Mouse (Mus musculus): Measurements from ENCODE around the gene Cyth1. TPM values are rescaled to one million over a fixed set of nuclear protein-coding genes. Genes with fewer than 3 reads are reported as not detected.

The Cyth1 gene
- polyA plus RNA-seq, 1 experiment from 2014 or later = 13.1 TPM

- Histone ChIP-seq H3K4me1 (replicated peaks; ENCODE audit: control insufficient read depth, insufficient read depth) (peaks cover 15% of the 10 kb centered on the region), H3K27ac (replicated peaks) (peak overlapping the region; percentile 82), H3K4me3 (ENCODE audit: low read depth, low read length) (no peak overlapping the region), H3K9me3 (ENCODE audit: control insufficient read depth, low read length) (no peaks in the 10 kb centered on the region), H3K9ac (ENCODE audit: low read length) (peak overlapping the region; percentile 24), H3K4me2 (replicated peaks; ENCODE audit: low read depth) (peak overlapping the region; percentile 33), H3K36me3 (ENCODE audit: control insufficient read depth, insufficient read depth, low read length) (no peaks in the 10 kb centered on the region), H3K27me3 (ENCODE audit: control insufficient read depth, insufficient read depth, low read length) (no peaks in the 10 kb centered on the region)
- no peak for TF ChIP-seq EP300 (optimal IDR thresholded peaks at IDR 0.05)
- ATAC-seq (ENCODE audit: low FRiP score, low TSS enrichment) (peak; percentile 51), DNase-seq (ENCODE audit: low spot score) (no peak)
- WGBS = 36% methylated on average over 10 of the region's 10 CpGs
Observed at GRCm38 (mm10) chr11:118211749-118212635, 36.4 kb downstream of the Cyth1 start.

GRCm38 (mm10) chr11:118210962-118211361, 37.4 kb downstream of the Cyth1 start:
- WGBS = 55% methylated on average over 5 of the region's 5 CpGs
- DNase-seq (ENCODE audit: low spot score) (peak; percentile 35), ATAC-seq (ENCODE audit: low FRiP score, low TSS enrichment) (peak; percentile 12; the same call in 1 of the 2 replicates)
- peaks cover 12% of the 10 kb centered on the region for H3K4me1 ChIP-seq (replicated peaks; ENCODE audit: control insufficient read depth, insufficient read depth)
- H3K4me3 ChIP-seq (ENCODE audit: low read depth, low read length) = no peak overlapping the region
- 0 out of 2 replicates have a peak overlapping the region, but pooled peaks have one; percentile 5 for H3K4me2 ChIP-seq (replicated peaks; ENCODE audit: low read depth)
- H3K36me3 ChIP-seq (ENCODE audit: control insufficient read depth, insufficient read depth, low read length) = no peaks in the 10 kb centered on the region
- peak overlapping the region; percentile 80 for H3K27ac ChIP-seq (replicated peaks)
- TF ChIP-seq CTCF (IDR thresholded peaks at IDR 0.05; ENCODE audit: low read depth) (no peak), EP300 (optimal IDR thresholded peaks at IDR 0.05) (no peak)
- H3K27me3 ChIP-seq (ENCODE audit: control insufficient read depth, insufficient read depth, low read length) = no peaks in the 10 kb centered on the region
- H3K9me3 ChIP-seq (ENCODE audit: control insufficient read depth, low read length) = no peaks in the 10 kb centered on the region
- H3K9ac ChIP-seq (ENCODE audit: low read length) = no peak overlapping the region

- ATAC-seq (ENCODE audit: low FRiP score, low TSS enrichment) = no peak
- H3K4me1 ChIP-seq (replicated peaks; ENCODE audit: control insufficient read depth, insufficient read depth) = peaks cover 14% of the 10 kb centered on the region
Observed at GRCm38 (mm10) chr11:118210116-118210515, 38.3 kb downstream of the Cyth1 start.

GRCm38 (mm10) chr11:118209376-118209775, 39.0 kb downstream of the Cyth1 start:
- no peak for DNase-seq (ENCODE audit: low spot score)
- Histone ChIP-seq H3K4me2 (replicated peaks; ENCODE audit: low read depth) (no peak overlapping the region), H3K36me3 (ENCODE audit: control insufficient read depth, insufficient read depth, low read length) (no peaks in the 10 kb centered on the region), H3K9me3 (ENCODE audit: control insufficient read depth, low read length) (no peaks in the 10 kb centered on the region), H3K27me3 (ENCODE audit: control insufficient read depth, insufficient read depth, low read length) (no peaks in the 10 kb centered on the region), H3K27ac (replicated peaks) (no peak overlapping the region), H3K4me1 (replicated peaks; ENCODE audit: control insufficient read depth, insufficient read depth) (peaks cover 14% of the 10 kb centered on the region), H3K9ac (ENCODE audit: low read length) (no peak overlapping the region), H3K4me3 (ENCODE audit: low read depth, low read length) (no peak overlapping the region)
- TF ChIP-seq EP300 (optimal IDR thresholded peaks at IDR 0.05) (no peak), CTCF (IDR thresholded peaks at IDR 0.05; ENCODE audit: low read depth) (no peak)
- no peak for ATAC-seq (ENCODE audit: low FRiP score, low TSS enrichment)
- 70% methylated on average over 3 of the region's 3 CpGs for WGBS

More at GRCm38 (mm10) chr11:118210116-118210515, 38.3 kb downstream of the Cyth1 start:
- Histone ChIP-seq H3K4me2 (replicated peaks; ENCODE audit: low read depth) (no peak overlapping the region), H3K9me3 (ENCODE audit: control insufficient read depth, low read length) (no peaks in the 10 kb centered on the region), H3K27me3 (ENCODE audit: control insufficient read depth, insufficient read depth, low read length) (no peaks in the 10 kb centered on the region), H3K4me3 (ENCODE audit: low read depth, low read length) (no peak overlapping the region), H3K36me3 (ENCODE audit: control insufficient read depth, insufficient read depth, low read length) (no peaks in the 10 kb centered on the region), H3K9ac (ENCODE audit: low read length) (0 out of 2 replicates have a peak overlapping the region, but pooled peaks have one; percentile 23), H3K27ac (replicated peaks) (peak overlapping the region; percentile 80)
- 79% methylated on average over 4 of the region's 4 CpGs for WGBS
- no peak for TF ChIP-seq CTCF (IDR thresholded peaks at IDR 0.05; ENCODE audit: low read depth)
- no peak for TF ChIP-seq EP300 (optimal IDR thresholded peaks at IDR 0.05)
- DNase-seq (ENCODE audit: low spot score) = no peak

- peaks cover 14% of the 10 kb centered on the region for H3K4me1 ChIP-seq (replicated peaks; ENCODE audit: control insufficient read depth, insufficient read depth)
Observed at GRCm38 (mm10) chr11:118208672-118209272, 39.6 kb downstream of the Cyth1 start.

More at GRCm38 (mm10) chr11:118208672-118209272, 39.6 kb downstream of the Cyth1 start:
- Histone ChIP-seq H3K9me3 (ENCODE audit: control insufficient read depth, low read length) (no peaks in the 10 kb centered on the region), H3K36me3 (ENCODE audit: control insufficient read depth, insufficient read depth, low read length) (no peaks in the 10 kb centered on the region), H3K4me2 (replicated peaks; ENCODE audit: low read depth) (no peak overlapping the region), H3K27ac (replicated peaks) (0 out of 2 replicates have a peak overlapping the region, but pooled peaks have one; percentile 50), H3K27me3 (ENCODE audit: control insufficient read depth, insufficient read depth, low read length) (no peaks in the 10 kb centered on the region), H3K4me3 (ENCODE audit: low read depth, low read length) (no peak overlapping the region), H3K9ac (ENCODE audit: low read length) (no peak overlapping the region)
- no peak for DNase-seq (ENCODE audit: low spot score)
- WGBS = 27% methylated on average over 8 of the region's 8 CpGs
- no peak for TF ChIP-seq CTCF (IDR thresholded peaks at IDR 0.05; ENCODE audit: low read depth)
- no peak for TF ChIP-seq EP300 (optimal IDR thresholded peaks at IDR 0.05)
- no peak for ATAC-seq (ENCODE audit: low FRiP score, low TSS enrichment)
